Mouse (Mus musculus) layer of hippocampus, postnatal 14 days (tissue): ENCODE data around the gene Krt25. TPM values are rescaled to one million over a fixed set of nuclear protein-coding genes. Genes with fewer than 3 reads are reported as not detected.

ENCODE experiments used
- DNase-seq, 2 experiments: peaks; one replicate each; pipeline ENCODE4 v3.0.0; 2021 to 2022; ENCODE audit warnings: low spot score in 2 of 2, mixed read lengths in 1 of 2
- long read RNA-seq, 2 experiments: library from polyadenylated mRNA; stranded (forward); transcript quantifications; one replicate each; pipeline ENCODE4 v2.0.0; 2021
- total RNA-seq, 2 experiments: library from RNA; stranded (reverse); gene quantifications; 2 replicates each; pipeline ENCODE4 v1.2.3; 2021

Krt25 gene
- total RNA-seq, result not detected
- long read RNA-seq, experiment 1, result 0 reads
- long read RNA-seq, experiment 2, result 0 reads

- no peak for DNase-seq
Measured at GRCm38 (mm10) chr11:99322851-99323250, at the start of gene Krt25. Gene Krt25, minus strand, starts transcription at chr11:99322951.

- DNase-seq, result peak; percentile 39 to 60
Measured at GRCm38 (mm10) chr11:99369853-99370451, 47.2 kb upstream of the Krt25 start.

GRCm38 (mm10) chr11:99369229-99369628 is 46.5 kb upstream of the Krt25 start:
- no peak for DNase-seq

- DNase-seq, result no peak
Measured at GRCm38 (mm10) chr11:99366791-99367190, 44.0 kb upstream of the Krt25 start.

GRCm38 (mm10) chr11:99364412-99364811 is 41.7 kb upstream of the Krt25 start:
- peak in 1 of 2 experiments; percentile 41 for DNase-seq

- DNase-seq, result no peak
Measured at GRCm38 (mm10) chr11:99361423-99361822, 38.7 kb upstream of the Krt25 start.

GRCm38 (mm10) chr11:99351004-99351403 is 28.3 kb upstream of the Krt25 start, which contains the start of gene Krt27:
Gene Krt27, minus strand, starts transcription at chr11:99351104.
- no peak for DNase-seq

- no peak for DNase-seq
Measured at GRCm38 (mm10) chr11:99339299-99339847, 16.6 kb upstream of the Krt25 start.

- no peak for DNase-seq
Measured at GRCm38 (mm10) chr11:99337866-99338265, 15.1 kb upstream of the Krt25 start, which contains the start of gene Krt26. Gene Krt26, minus strand, starts transcription at chr11:99337966.

GRCm38 (mm10) chr11:99333426-99333825 is 10.7 kb upstream of the Krt25 start:
- peak; percentile 75 to 81 for DNase-seq

GRCm38 (mm10) chr11:99329655-99330054 is 6.9 kb upstream of the Krt25 start:
- DNase-seq, result no peak

- DNase-seq, result no peak
Measured at GRCm38 (mm10) chr11:99321094-99321493, 1.7 kb downstream of the Krt25 start.

- DNase-seq, result no peak
Measured at GRCm38 (mm10) chr11:99319127-99319526, 3.6 kb downstream of the Krt25 start.

- no peak for DNase-seq
Measured at GRCm38 (mm10) chr11:99316543-99316942, 6.2 kb downstream of the Krt25 start.

- no peak for DNase-seq
Measured at GRCm38 (mm10) chr11:99314594-99314993, 8.2 kb downstream of the Krt25 start.

- DNase-seq, result no peak
Measured at GRCm38 (mm10) chr11:99310882-99311281, 11.9 kb downstream of the Krt25 start.

GRCm38 (mm10) chr11:99307579-99307978 is 15.2 kb downstream of the Krt25 start:
- peak; percentile 26 to 50 for DNase-seq

GRCm38 (mm10) chr11:99295039-99295438 is 27.7 kb downstream of the Krt25 start:
- no peak for DNase-seq

- DNase-seq, result peak; percentile 16 to 41
Measured at GRCm38 (mm10) chr11:99292846-99293245, 29.9 kb downstream of the Krt25 start.

GRCm38 (mm10) chr11:99284833-99285312 is 37.9 kb downstream of the Krt25 start, which contains the start of gene Krt24:
Gene Krt24, minus strand, starts transcription at chr11:99285262.
- DNase-seq, result no peak

GRCm38 (mm10) chr11:99284011-99284410 is 38.7 kb downstream of the Krt25 start:
- DNase-seq, result no peak

GRCm38 (mm10) chr11:99283334-99283733 is 39.4 kb downstream of the Krt25 start:
- DNase-seq, result no peak

- no peak for DNase-seq
Measured at GRCm38 (mm10) chr11:99281116-99281515, 41.6 kb downstream of the Krt25 start.
